Mouse (Mus musculus): ENCODE results near the gene Icosl. TPM values are rescaled to one million over a fixed set of nuclear protein-coding genes. Genes with fewer than 3 reads are reported as not detected.
"Not testable (repeated sequence)": the region's sequence is repeated elsewhere in the genome, so short reads cannot be mapped to it uniquely, and the experiment has no call there.

Icosl gene
- total RNA-seq, 2 experiments from 2014 or later = 8.4 to 11.2 TPM

GRCm38 (mm10) chr10:78085711-78086110 lies 16.6 kb downstream of the Icosl start:
- TF ChIP-seq CTCF (conservative IDR thresholded peaks at IDR 0.05) = no peak
- no peak for DNase-seq (ENCODE audit: low spot score in 2 of 2)
- no peak overlapping the region for H3K27ac ChIP-seq
- H3K4me3 ChIP-seq = no peak overlapping the region

DNA sequence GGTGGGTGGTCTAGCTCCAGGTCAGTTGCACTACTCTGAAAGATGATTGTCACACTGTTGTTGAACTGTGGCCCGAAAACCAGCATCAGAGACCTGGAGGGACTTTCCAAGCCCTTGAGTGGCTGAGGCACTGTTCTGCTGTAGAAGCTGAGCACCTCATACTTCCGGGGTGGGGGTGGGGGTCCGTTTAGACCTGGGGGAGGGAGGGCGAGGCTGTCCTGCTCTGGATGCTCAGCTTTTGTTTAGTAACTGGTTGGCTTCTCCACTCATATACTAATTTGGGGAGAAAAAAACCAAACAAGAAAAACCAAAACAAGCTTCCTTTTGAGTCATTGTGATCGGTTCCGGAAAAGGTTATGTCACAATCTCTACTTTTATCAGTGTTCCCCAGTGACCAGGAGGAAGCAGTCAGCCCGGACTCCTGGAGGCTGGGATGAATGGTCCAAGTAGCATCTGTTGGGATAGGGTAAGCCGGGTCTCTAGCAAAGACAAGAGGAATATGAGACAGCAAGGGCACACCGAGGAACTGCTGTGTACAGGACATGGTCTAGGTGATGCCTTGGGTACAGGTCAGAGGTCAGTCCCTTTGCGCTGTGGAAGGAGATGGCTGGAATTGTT lies 17.5 kb downstream of the Icosl start:
- TF ChIP-seq CTCF (conservative IDR thresholded peaks at IDR 0.05) = no peak
- H3K27ac ChIP-seq = peak overlapping the region; percentile 28; the same call in 1 of the 2 replicates
- H3K4me3 ChIP-seq = no peak overlapping the region
- DNase-seq (ENCODE audit: low spot score in 2 of 2) = no peak

DNA sequence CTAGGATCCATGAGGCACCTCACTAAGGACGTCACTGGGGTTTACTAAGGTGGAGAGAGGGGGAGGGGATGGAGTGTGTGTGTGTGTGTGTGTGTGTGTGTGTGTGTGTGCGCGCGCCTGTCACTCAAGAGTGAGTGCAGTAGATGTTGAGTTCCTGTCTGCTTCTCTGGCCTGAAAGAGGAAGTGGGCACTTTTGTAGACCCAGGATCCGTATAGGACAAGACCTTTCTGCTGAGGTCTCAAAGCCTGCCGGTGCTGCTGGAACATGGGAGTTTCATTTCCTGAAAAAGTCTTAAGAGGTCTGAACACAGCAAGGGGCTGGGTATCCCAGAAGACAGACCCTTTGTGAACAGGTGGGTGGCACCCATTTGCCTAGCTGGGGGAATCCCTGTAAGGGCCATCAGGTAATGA lies 18.0 kb downstream of the Icosl start:
- Histone ChIP-seq H3K27ac (no peak overlapping the region), H3K4me3 (no peak overlapping the region)
- no peak for DNase-seq (ENCODE audit: low spot score in 2 of 2)
- no peak for TF ChIP-seq CTCF (conservative IDR thresholded peaks at IDR 0.05)

GRCm38 (mm10) chr10:78090246-78090645 lies 21.1 kb downstream of the Icosl start:
- TF ChIP-seq CTCF (conservative IDR thresholded peaks at IDR 0.05) = no peak
- no peak overlapping the region for H3K4me3 ChIP-seq
- H3K27ac ChIP-seq = no peak overlapping the region
- DNase-seq (ENCODE audit: low spot score in 2 of 2) = no peak

GRCm38 (mm10) chr10:78090706-78091491 lies 21.8 kb downstream of the Icosl start:
- no peak for DNase-seq (ENCODE audit: low spot score in 2 of 2)
- no peak for TF ChIP-seq CTCF (conservative IDR thresholded peaks at IDR 0.05)
- H3K4me3 ChIP-seq = no peak overlapping the region
- no peak overlapping the region for H3K27ac ChIP-seq

- H3K27ac ChIP-seq = no peak overlapping the region
- TF ChIP-seq CTCF (conservative IDR thresholded peaks at IDR 0.05) = no peak
- no peak for DNase-seq (ENCODE audit: low spot score in 2 of 2)
- no peak overlapping the region for H3K4me3 ChIP-seq
Measured at GRCm38 (mm10) chr10:78091865-78092724, 23.0 kb downstream of the Icosl start.

DNA sequence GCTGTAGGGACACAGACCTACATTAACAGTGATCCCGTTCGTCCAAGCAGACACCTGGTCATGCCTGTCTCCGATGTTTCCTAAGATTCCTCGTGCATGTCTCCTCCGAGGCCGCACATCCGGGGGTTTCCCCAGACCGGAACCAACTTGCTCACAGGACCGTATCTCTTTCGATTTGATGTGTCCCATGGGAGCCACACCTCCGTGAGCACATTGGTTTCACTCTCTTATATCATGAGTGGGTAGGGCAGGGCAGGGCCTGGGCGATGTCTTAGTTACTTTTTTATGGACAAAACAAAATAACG lies 23.6 kb downstream of the Icosl start:
- TF ChIP-seq CTCF (conservative IDR thresholded peaks at IDR 0.05) = no peak
- DNase-seq (ENCODE audit: low spot score in 2 of 2) = no peak
- Histone ChIP-seq H3K4me3 (no peak overlapping the region), H3K27ac (no peak overlapping the region)

DNA sequence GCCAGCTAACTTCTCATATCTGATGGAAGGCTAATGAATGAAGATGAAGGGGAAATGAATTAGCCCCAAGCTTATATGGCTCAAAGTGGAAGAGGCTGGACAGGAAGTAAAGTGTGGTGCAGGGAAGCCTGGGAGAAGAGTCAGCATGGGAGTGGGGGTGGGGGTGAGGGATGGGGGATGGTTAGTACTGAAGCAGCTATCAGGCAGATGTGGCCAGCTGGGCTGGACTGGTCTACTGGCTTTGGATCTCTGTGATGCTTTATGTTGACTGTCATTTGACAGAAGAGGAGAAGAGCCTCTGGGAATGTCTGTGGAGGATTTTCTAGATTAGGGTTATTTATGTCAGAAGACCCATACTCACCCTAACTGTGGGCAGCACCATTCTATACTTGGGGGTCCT lies 26.1 kb downstream of the Icosl start:
- no peak for TF ChIP-seq CTCF (conservative IDR thresholded peaks at IDR 0.05)
- DNase-seq (ENCODE audit: low spot score in 2 of 2) = no peak
- Histone ChIP-seq H3K4me3 (no peak overlapping the region), H3K27ac (no peak overlapping the region)

- no peak for DNase-seq (ENCODE audit: low spot score in 2 of 2)
- Histone ChIP-seq H3K27ac (no peak overlapping the region), H3K4me3 (no peak overlapping the region)
- no peak for TF ChIP-seq CTCF (conservative IDR thresholded peaks at IDR 0.05)
Measured at GRCm38 (mm10) chr10:78095954-78096931, 27.1 kb downstream of the Icosl start.

GRCm38 (mm10) chr10:78099860-78100259 lies 30.8 kb downstream of the Icosl start:
- not testable (repeated sequence) for DNase-seq (ENCODE audit: low spot score in 2 of 2); H3K27ac ChIP-seq; H3K4me3 ChIP-seq

DNA sequence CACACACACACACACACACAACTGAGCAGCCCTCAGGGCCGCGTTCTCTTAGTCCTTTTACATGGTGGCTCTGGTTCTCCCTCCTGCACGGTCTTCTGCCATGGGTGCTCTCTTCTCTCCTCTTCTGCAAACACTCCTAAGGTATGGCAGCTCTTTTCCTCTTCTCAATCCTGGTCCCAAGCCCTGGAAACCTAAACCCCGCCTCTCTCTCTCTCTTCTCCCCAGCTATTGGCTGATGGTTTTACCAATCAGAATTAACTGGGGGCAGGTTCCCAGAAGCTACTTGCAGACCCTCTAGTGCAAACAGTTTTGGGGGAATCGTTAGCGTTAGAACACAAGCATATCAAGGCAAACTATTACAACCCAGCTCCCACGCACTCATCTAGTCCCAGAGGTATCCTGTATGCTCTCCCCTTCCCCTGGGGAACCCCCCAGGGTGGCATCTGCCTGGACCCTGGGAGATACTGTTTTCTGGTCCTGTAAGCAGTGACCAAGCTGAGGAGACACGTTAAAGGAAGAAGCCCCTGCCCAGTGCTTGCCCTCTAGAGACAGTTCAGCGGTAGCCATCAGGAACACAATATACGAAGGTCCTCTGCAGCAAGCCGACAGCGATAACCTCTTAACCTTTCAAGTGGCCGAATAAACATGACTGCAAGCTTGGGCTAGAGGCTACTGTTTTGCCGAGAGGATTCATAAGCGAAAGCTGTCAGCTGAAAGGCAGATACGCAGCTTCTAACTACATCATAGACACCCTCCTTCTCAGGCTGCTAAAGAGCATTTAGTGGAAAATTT lies 32.1 kb downstream of the Icosl start:
- DNase-seq (ENCODE audit: low spot score in 2 of 2) = peak in 1 of 2 experiments; percentile 17
- Histone ChIP-seq H3K27ac (peak overlapping the region; percentile 76), H3K4me3 (peak overlapping the region; percentile 9; the same call in 1 of the 2 replicates)
- no peak for TF ChIP-seq CTCF (conservative IDR thresholded peaks at IDR 0.05)

All from layer of hippocampus, adult 2 months (tissue).